Mouse (Mus musculus) heart, postnatal 14 days (tissue): ENCODE measurements around the gene Prlhr. TPM values are rescaled to one million over a fixed set of nuclear protein-coding genes. Genes with fewer than 3 reads are reported as not detected.

Experiments
- DNase-seq, 2 experiments: peaks; one replicate each; pipeline ENCODE4 v3.0.0; 2021 to 2022
- intact Hi-C: fragments of 180-260 bp; cut with DNase I; formaldehyde crosslinking; loops from one replicate; pipeline ENCODE4 v1.15.1; 2025
- total RNA-seq, 2 experiments: library from RNA; stranded (reverse); gene quantifications; 2 replicates each; pipeline ENCODE4 v1.2.3; 2021

Prlhr gene
- total RNA-seq, 2 experiments from 2014 or later = not detected

DNA sequence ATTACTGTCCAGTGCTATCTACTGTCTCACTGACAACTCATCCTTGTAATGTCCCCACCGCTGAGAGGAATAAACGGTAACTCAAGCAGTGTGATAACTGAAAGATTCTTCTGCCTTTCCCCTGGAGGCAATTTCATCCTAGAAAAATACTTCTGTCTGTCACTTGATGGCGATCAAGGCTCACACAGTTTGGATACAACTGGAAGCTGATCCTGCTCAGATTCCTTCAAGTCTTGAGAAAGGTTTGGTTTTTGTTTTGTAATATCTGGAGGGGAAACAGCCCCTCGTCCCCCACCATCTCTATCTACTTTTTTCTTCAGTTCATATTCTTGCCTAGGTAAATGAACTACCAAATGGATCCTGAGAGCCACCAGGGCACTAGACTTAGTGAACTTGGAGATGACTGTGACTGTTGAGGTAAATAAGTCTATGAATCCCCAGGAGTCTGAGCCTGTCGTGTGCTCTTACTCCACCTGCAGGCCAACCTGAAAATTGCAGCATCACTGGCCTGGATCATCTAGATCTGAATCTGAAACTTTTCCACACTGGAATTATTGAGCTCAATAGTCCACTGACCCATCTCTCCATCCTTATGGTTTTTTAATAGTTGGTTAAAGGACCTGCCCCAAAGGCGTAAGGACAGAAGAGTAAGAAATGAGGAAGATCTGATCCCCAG is 30.4 kb downstream of the Prlhr start:
- intact Hi-C loops = no loop called here
- DNase-seq = peak; percentile 4 to 22

DNA sequence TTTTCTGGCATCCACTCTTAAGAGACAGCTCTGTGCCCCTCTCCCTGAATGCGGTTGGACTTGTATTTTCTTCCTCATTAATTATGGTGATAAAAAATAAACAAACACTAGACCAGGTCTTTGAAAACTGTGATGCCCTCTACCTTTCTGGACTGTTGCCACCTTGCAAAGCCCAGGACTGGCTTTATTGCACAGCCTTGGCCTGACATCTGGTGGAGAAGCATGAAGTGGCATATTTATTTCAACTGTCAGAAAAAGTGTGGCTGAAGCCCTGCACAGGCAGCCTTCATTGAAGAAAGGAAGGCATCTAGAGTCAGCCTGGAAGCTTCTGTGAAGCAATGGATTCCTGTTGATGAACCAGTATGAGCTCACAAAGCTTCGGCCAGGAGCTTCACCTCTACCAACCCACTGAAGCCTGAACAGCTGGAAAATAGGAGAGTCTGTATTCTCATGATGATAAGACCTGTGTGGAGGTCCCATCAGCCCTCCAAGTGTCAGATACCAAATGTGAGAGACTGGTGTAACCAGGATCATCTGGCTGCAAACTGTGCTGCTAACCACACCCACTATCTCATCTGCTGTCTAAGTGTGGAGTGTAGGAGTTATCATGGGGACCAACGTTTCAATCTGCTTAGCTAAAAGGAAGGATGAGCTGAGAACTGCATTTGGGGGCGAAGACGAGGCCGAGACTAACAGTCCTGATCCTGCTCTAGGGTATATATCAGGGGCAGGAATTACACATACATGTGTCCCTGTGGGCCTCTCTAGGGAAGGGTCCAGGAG is 35.6 kb downstream of the Prlhr start:
- no peak for DNase-seq
- intact Hi-C loops = no loop called here

DNA sequence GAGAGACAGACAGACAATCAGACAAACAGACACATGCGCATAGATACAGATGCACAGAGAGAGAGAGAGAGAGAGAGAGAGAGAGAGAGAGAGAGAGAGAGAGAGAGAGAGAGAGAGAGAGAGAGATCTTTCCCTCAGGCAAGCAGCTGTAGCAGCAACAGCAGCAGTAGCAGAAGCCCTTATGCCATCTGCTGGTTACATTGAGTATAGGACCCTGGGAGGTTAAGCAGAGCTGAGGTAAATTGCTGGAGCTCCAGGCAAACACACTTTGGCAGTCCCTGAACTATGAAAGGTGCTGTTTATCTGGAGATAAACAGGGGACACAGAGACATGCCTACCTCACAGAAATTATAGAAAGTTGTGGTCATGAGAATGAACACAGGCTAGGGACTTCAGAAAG is 50.5 kb downstream of the Prlhr start:
- peak in 1 of 2 experiments; percentile 6 for DNase-seq
- intact Hi-C loops = no loop called here

Other genes starting within 250 kb of the Prlhr start
- 10 to 100 TPM; 19.3 to 20.8 TPM for gene Fam204a, start 241.6 kb downstream of the Prlhr start, total RNA-seq
- 10 to 100 TPM; 24.8 to 28.0 TPM for gene Cacul1, start 112.7 kb upstream of the Prlhr start, total RNA-seq